Mouse (Mus musculus): ENCODE results near the gene Synpo2. TPM values are rescaled to one million over a fixed set of nuclear protein-coding genes. Genes with fewer than 3 reads are reported as not detected.
"Not testable (repeated sequence)": the region's sequence is repeated elsewhere in the genome, so short reads cannot be mapped to it uniquely, and the experiment has no call there.

Gene Synpo2
- total RNA-seq, 2 experiments from 2014 or later: 0.17 to 0.57 TPM

DNA sequence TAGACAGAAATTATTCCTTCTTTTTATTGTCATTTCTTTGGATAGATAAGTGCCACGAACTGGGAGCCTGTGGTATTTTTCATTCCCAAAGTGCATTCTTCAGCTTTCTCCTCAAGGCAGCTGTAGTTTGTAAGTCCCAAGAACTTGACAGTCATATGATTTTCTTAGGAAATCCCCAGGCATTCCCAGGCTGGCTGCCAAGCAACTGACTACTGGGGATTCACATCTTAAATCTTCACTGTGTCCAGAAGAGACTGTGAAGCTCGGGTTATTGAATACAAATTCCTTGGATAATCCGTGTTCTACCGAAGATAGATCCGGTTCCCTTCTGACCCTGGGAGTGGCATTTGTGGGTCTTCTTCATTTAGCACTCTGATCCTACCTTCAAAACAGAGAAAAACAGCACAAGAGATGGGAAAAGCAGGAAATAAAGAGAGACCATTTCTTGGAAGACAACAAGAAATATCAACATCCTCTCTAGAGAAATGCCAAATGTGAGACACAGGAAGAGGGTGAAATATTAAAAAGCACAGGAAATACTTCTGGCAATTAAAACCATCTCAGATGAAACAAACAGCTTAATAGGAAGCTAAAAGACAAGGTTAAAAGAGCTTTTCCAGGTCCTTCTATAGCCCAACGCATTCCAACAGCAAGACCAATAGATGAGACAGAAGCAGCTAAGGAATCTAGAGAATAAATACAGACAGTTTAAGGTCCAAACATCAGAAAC is 97.5 kb downstream of the Synpo2 start:
- no peak for ATAC-seq (replicated peaks; ENCODE audit: poor library complexity)

- no peak for ATAC-seq (replicated peaks; ENCODE audit: poor library complexity)
These were observed 103.8 kb downstream of the Synpo2 start for GRCm38 (mm10) chr3:123132101-123132500.

GRCm38 (mm10) chr3:123131151-123131756 is 104.7 kb downstream of the Synpo2 start:
- ATAC-seq (replicated peaks; ENCODE audit: poor library complexity): no peak

DNA sequence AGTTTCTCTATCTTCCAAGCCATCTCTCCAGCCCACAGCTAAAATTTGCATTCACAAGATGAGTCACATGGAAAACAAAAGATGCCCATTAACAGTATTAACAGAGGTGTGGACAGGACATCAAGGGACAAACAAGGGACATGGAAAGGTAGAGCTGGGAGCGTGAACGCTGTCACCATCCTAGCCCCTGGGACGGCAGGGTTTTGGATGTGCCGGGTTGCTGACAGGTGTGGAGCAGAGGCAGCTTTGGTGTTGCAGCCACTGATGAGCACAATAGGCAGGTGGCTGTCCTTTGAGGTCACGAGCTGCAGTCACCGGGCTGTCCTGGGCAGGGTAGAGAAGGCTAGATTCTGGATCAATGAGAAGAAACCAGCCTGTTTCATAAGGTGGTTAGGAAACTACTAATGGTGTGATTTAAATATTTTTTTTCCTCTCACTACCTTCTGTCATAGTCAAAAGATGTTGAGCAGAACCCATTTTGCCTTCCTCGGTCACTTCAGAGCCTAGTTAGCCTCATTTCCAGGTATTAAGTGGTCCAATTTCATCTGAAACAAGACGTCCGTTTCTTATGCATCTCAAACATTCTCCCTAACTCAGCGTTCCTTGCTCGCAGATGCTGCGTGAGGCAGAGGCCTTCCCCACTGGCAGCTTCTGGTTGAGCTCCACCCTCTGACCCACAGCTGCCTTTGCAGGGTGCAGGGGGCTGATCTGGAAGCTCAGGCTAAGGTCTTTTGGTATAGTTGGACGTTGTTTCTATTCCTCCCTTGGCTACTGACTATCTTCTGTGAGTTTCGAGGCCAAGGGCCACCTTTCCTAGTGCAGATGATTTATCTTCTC is 105.4 kb downstream of the Synpo2 start:
- no peak for ATAC-seq (replicated peaks; ENCODE audit: poor library complexity)

DNA sequence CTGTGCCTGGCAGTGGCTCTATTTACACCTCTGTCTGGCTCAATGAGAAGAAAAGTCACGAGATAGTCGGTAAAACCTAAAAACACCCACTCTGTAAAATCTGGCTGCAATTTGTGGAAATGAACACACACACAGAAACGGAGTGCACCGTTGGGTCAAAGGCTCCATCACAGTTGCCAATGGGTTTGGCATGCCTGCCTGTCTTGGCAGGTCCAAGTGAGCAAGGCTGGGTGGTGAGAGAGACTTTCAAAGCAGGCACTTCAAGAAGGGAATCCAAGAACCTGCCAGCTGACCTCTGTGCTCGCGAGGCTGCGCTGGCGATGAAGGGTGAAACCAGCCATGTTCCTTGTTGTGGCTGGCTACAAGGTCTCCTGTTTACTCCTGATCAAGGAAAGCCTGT is 107.2 kb downstream of the Synpo2 start:
- ATAC-seq (replicated peaks; ENCODE audit: poor library complexity): no peak

DNA sequence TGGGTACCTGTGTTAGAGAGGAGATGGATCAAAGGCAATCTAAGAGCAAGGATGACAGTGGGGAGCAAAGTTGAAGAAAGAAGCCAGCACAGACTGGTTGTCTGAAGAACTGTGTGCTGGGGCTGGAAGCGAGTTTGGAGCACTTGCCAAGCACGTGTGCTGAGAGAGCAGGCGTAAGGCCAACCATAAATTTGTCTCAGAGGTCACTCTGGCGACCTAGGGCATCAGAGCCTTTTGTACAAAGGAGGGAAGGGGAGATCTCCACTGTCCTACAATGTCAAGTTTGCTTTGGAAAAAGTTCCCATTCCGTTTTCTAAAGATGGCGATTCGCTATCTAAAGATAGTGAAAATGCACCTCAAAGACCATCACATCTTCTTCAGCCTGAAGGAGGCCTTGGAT is 107.9 kb downstream of the Synpo2 start:
- ATAC-seq (replicated peaks; ENCODE audit: poor library complexity): no peak

GRCm38 (mm10) chr3:123126741-123127140 is 109.2 kb downstream of the Synpo2 start:
- ATAC-seq (replicated peaks; ENCODE audit: poor library complexity): not testable (repeated sequence)

DNA sequence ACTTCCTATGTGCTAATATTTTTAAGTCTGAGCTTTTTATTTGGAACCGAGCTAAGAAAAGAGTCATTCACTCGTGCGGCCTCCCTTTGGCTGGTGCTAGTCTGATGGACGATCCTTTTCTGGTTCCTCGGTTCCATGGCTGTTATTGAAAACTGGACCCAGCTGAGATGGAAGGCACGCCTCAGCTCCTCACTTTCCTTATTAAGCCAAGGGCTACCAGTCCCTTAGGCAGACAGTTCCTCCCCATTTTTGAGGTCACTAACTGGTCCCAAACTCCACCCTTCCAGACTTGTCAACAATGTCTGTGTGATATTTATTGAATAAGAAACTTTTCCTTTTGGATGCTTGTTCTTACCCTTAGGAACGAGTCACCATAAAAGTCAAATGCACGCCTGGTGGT is 112.1 kb downstream of the Synpo2 start:
- ATAC-seq (replicated peaks; ENCODE audit: poor library complexity): no peak

DNA sequence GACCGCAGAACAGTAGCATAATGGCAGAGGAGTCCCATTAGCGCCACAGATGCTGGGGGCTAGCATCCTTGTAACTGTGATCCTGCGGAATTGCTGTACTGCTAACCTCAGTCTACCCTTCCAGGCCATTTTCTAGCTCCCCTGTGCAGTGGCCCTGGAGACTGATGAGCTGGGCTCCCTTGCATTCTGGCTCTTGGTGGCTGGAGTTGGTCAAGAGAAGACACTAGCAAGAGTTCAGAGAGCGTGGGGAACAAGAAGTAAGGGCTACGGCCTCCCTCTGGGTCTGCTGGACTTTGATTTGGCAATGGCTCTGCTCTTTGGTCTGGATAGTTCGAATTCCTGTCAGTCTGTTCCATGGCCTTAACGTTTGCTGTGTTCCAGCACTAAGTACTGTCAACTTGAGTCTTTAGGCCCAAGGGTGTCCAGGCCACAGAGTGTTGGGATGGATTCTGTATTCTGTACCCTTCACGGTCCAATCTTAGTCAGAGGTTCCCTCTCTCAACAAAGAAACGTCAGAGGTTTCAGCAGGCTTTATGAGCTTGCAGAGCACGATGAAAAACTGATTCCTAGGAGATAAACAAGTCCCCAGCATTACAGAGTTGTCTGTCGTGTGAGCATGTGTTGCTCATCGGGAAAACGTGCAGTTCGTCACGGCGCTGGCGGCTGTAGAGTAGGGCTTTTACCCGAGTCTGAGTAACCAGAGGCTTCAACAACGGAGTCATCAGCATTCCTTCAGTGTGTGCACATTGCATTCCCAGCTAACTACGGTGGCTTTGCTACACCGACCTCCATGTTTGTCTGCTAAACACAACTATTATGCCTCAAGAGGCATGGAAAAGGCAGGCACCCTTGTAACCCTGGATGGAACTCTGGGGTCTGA is 113.6 kb downstream of the Synpo2 start:
- no peak for ATAC-seq (replicated peaks; ENCODE audit: poor library complexity)

DNA sequence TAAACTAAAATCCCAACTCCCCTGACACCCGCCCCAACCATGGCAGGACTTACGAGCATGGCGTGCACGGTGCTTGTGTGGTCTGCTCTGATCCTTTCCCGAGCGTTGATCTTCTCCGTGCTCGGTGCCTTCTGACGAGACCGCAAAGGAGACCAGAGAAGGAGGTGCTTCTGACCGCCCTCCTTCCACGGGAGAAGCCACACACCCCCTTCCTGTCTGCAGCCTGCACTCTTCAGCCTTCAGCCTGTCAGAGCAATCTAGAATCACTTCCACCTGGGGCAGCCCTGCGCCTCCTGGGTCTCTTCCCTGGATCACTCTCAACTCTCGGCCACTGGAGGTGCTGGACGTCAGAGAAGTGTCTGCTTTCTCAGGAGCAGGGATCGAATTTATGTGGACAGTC is 119.0 kb downstream of the Synpo2 start:
- ATAC-seq (replicated peaks; ENCODE audit: poor library complexity): peak; percentile 73

DNA sequence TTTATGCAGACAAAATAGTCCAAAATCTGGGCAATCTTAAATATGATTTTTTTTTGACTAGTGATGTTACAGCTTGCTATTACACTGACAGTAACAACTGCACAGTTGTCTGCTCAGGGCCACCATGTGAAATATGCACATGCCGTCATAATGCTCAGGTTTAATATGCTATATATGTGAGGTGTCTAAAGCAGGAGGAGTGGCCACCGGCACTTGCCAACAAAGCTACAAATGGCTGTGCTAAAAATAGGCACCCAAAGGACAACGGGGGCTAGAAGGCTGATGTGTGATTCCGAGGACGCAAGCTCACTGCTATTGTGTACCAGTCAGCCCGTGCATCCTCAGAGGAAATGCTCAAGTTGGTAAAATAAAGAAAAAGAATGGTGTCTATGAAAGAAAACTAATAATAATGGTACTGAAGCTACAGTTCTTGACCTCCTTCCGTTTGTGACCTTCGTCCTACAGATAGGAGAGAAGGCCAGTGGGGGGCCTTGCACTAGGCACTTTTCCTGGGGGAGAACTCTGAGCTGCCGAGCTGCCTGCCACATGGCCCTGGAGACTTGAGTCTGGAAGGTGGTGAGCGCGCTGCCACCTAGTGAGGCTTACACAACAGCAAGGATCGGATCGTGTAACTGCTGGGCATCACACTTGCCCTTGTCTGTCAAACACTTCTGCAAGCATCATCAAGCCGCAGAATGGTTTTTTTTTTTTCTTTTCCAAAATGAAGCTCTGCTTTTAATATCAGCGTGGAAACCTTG is 120.0 kb downstream of the Synpo2 start:
- ATAC-seq (replicated peaks; ENCODE audit: poor library complexity): peak; percentile 79

GRCm38 (mm10) chr3:123114001-123114635 is 121.8 kb downstream of the Synpo2 start:
- ATAC-seq (replicated peaks; ENCODE audit: poor library complexity): peak; percentile 45

- ATAC-seq (replicated peaks; ENCODE audit: poor library complexity): no peak
These were observed 123.2 kb downstream of the Synpo2 start for GRCm38 (mm10) chr3:123112781-123113180.

GRCm38 (mm10) chr3:123111071-123111711 is 124.8 kb downstream of the Synpo2 start:
- ATAC-seq (replicated peaks; ENCODE audit: poor library complexity): no peak

GRCm38 (mm10) chr3:123107830-123108549 is 128.0 kb downstream of the Synpo2 start:
- ATAC-seq (replicated peaks; ENCODE audit: poor library complexity): no peak

DNA sequence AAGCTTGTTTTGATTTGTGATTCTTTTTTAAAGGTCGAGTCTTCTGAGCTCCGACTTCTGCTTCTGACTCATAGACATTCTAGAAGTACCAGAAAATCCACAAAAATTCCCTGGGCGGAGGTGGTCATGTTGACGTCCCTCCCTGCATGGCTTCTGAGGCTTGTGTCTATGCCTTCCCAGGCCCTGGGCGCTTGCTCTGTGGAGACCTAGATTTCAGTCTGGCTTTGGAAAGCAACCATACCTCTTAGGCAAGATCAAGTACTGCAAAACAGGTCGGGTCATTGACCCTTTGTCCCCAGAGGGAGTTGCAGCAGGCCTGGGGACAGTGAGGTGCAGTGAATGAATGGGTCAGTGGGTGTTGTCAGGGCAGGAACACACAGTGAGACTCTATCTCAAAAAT is 131.6 kb downstream of the Synpo2 start:
- no peak for ATAC-seq (replicated peaks; ENCODE audit: poor library complexity)

DNA sequence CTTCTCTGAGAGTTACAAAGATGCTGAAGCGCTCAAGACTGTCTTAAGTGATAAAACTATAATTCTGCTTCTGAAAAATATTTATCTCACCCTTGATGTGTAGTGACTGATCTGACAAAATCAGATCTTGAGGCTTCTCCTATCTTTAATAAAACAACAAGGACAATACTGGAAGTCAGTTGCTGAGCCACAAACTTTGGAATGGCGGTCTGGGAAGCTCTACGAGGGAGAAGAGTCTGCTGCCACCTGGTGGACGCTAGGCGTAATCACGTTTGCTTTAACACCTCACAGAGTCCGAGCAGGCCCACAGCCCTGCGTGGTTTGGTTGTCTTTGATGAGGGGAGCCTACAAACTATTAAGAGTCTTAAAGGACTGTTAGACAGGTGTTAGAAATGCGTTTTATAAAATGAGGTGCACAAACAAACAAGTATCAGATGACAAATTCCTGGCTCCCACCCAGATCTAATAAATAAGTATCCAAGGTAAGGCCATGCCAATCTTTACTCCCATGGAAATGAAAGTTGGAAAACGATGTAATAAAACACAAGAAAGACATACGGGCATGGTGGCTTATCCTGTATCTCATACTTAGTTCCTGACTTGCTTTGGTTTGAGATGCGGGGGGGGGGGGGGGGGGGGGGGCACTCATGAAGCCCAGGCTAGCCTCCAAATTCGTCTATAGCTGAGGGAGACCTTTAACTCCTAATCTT is 132.6 kb downstream of the Synpo2 start:
- ATAC-seq (replicated peaks; ENCODE audit: poor library complexity): peak; percentile 98

GRCm38 (mm10) chr3:123101761-123102160 is 134.2 kb downstream of the Synpo2 start:
- no peak for ATAC-seq (replicated peaks; ENCODE audit: poor library complexity)
